Mouse (Mus musculus) ES-E14 (cell line): ENCODE measurements around the gene 6430571L13Rik. TPM values are rescaled to one million over a fixed set of nuclear protein-coding genes. Genes with fewer than 3 reads are reported as not detected.
A peak's percentile ranks its signal among the peaks of the same experiment; 100 is the strongest.

ENCODE experiments used
- DNase-seq: peaks from one replicate; pipeline ENCODE4 v3.0.0-alpha.2; 2013; ENCODE audit warnings: low read depth, low spot score
- H3K27ac ChIP-seq: 2 replicates; pipeline ENCODE4 v1.5.1; 2012; ENCODE audit warnings: low read depth, mild to moderate bottlenecking, low read length, moderate library complexity, mixed read lengths; ENCODE audit not compliant: poor library complexity, insufficient read depth, severe bottlenecking
- H3K36me3 ChIP-seq: 2 replicates; pipeline ENCODE4 v1.6.1; 2012; ENCODE audit warnings: mild to moderate bottlenecking, low read length, moderate library complexity, mixed read lengths; ENCODE audit not compliant: control insufficient read depth, poor library complexity, insufficient read depth, severe bottlenecking
- H3K4me1 ChIP-seq, 2 experiments: fragments of 150-350 bp in 1 of 2; sonication (generic) in 1 of 2; 2 replicates each; pipeline ENCODE4 v1.6.1; 2012; ENCODE audit warnings: low read length in 2 of 2, mild to moderate bottlenecking in 1 of 2, mixed read lengths in 1 of 2; ENCODE audit not compliant: control insufficient read depth in 2 of 2, insufficient read depth in 2 of 2, poor library complexity in 1 of 2
- H3K4me3 ChIP-seq, 2 experiments: fragments of 150-350 bp in 1 of 2; sonication (generic) in 1 of 2; 2 replicates each; pipeline ENCODE4 v1.5.1; 2012; ENCODE audit warnings: low read length in 2 of 2, low read depth in 1 of 2, mild to moderate bottlenecking in 1 of 2, mixed read lengths in 1 of 2; ENCODE audit not compliant: insufficient read depth in 1 of 2, poor library complexity in 1 of 2, severe bottlenecking in 1 of 2
- H3K9ac ChIP-seq: 2 replicates; pipeline ENCODE4 v1.6.1; 2012; ENCODE audit warnings: low read depth, mild to moderate bottlenecking, low read length, mixed read lengths; ENCODE audit not compliant: poor library complexity, insufficient read depth, severe bottlenecking
- H3K9me3 ChIP-seq: fragments of 150-350 bp; sonication (generic); 2 replicates; pipeline ENCODE4 v1.6.1; 2012; ENCODE audit warnings: low read depth, mild to moderate bottlenecking, low read length; ENCODE audit not compliant: control insufficient read depth, insufficient read depth
- CHD2 ChIP-seq: IDR thresholded peaks from 2 replicates; pipeline ENCODE4 v1.6.1; 2014; ENCODE audit warnings: mild to moderate bottlenecking, low read depth, low read length, inconsistent platforms
- HCFC1 ChIP-seq: IDR thresholded peaks from 2 replicates; pipeline ENCODE4 v1.6.1; 2012; ENCODE audit warnings: low read length, inconsistent platforms, borderline replicate concordance; ENCODE audit not compliant: insufficient read depth
- MAFK ChIP-seq: IDR thresholded peaks from 2 replicates; pipeline ENCODE4 v1.6.1; 2014; ENCODE audit warnings: mild to moderate bottlenecking, low read depth, low read length, inconsistent platforms; ENCODE audit not compliant: insufficient read depth
- ZC3H11A ChIP-seq: IDR thresholded peaks from 2 replicates; pipeline ENCODE4 v1.6.1; 2012; ENCODE audit warnings: low read depth, mild to moderate bottlenecking, inconsistent platforms, low read length, borderline replicate concordance
- ZNF384 ChIP-seq: IDR thresholded peaks from 2 replicates; pipeline ENCODE4 v1.6.1; 2012; ENCODE audit warnings: low read depth, low read length, inconsistent platforms
- in situ Hi-C, 2 experiments: fragments of 600-800 bp; cut with MboI; formaldehyde crosslinking; loops; one replicate each; pipeline ENCODE4 v1.15.1; 2025; ENCODE audit warnings: low sequenced_read_pairs in 2 of 2, inconsistent platforms in 1 of 2; ENCODE audit not compliant: unreplicated experiment in 2 of 2
- total RNA-seq: library from RNA; depleted of rRNA; stranded (reverse); fragments of 300-350 nt; gene quantifications from 2 replicates; pipeline ENCODE4 v1.2.3, GENCODE M21; 2012

6430571L13Rik gene
- total RNA-seq, 1 experiment, result 0.45 TPM

- Histone ChIP-seq H3K9me3 (no peaks in the 10 kb centered on the region), H3K36me3 (no peaks in the 10 kb centered on the region), H3K9ac (no peak overlapping the region), H3K4me1 (peaks cover 3 to 22% of the 10 kb centered on the region in 2 experiments; a peak in 3 of 4 replicates), H3K27ac (no peak overlapping the region), H3K4me3 (no peak overlapping the region)
- DNase-seq, result no peak
- TF ChIP-seq ZC3H11A (no peak), MAFK (no peak), ZNF384 (no peak), CHD2 (no peak), HCFC1 (no peak)
- in situ Hi-C loops, result loop anchor here in 1 of 2 experiments (10.0 kb wide), 1 partner anchor 145 kb away; no protein-coding TSS in a partner anchor
Observed at GRCm38 (mm10) chr9:107369270-107370105, 29.1 kb downstream of the 6430571L13Rik start.

- H3K27ac ChIP-seq, result no peak overlapping the region
- peaks cover 3 to 20% of the 10 kb centered on the region in 2 experiments; a peak in 3 of 4 replicates for H3K4me1 ChIP-seq
- H3K9me3 ChIP-seq, result no peaks in the 10 kb centered on the region
- no peak for DNase-seq
- H3K36me3 ChIP-seq, result no peaks in the 10 kb centered on the region
- in situ Hi-C loops, result no loop called here
- H3K9ac ChIP-seq, result no peak overlapping the region
- H3K4me3 ChIP-seq, result no peak overlapping the region
- no peak for TF ChIP-seq MAFK
- no peak for TF ChIP-seq ZC3H11A
- TF ChIP-seq HCFC1, result no peak
- no peak for TF ChIP-seq ZNF384
Observed at GRCm38 (mm10) chr9:107370106-107370463, 29.7 kb downstream of the 6430571L13Rik start.

GRCm38 (mm10) chr9:107372441-107372840 lies 32.0 kb downstream of the 6430571L13Rik start:
- DNase-seq, result no peak
- in situ Hi-C loops, result no loop called here
- Histone ChIP-seq H3K36me3 (no peaks in the 10 kb centered on the region), H3K27ac (no peak overlapping the region), H3K9ac (no peak overlapping the region), H3K4me1 (peaks cover 3 to 18% of the 10 kb centered on the region in 2 experiments; a peak in 3 of 4 replicates), H3K4me3 (no peak overlapping the region), H3K9me3 (no peaks in the 10 kb centered on the region)
- TF ChIP-seq ZNF384 (no peak), HCFC1 (no peak), CHD2 (no peak), ZC3H11A (no peak), MAFK (no peak)

- H3K9me3 ChIP-seq, result no peaks in the 10 kb centered on the region
- in situ Hi-C loops, result no loop called here
- DNase-seq, result peak; percentile 97
Observed at GRCm38 (mm10) chr9:107374623-107375022, 34.2 kb downstream of the 6430571L13Rik start.

More at GRCm38 (mm10) chr9:107374623-107375022, 34.2 kb downstream of the 6430571L13Rik start:
- H3K36me3 ChIP-seq, result no peaks in the 10 kb centered on the region
- TF ChIP-seq ZNF384, result no peak
- peak; percentile 41; the same call in 1 of the 2 replicates for TF ChIP-seq MAFK
- TF ChIP-seq CHD2, result 0 out of 2 replicates have a peak, but pooled peaks have one; percentile 43
- peak overlapping the region in 1 of 2 experiments; percentile 46; a peak in 3 of 4 replicates for H3K4me3 ChIP-seq
- H3K9ac ChIP-seq, result no peak overlapping the region
- no peak overlapping the region for H3K27ac ChIP-seq
- H3K4me1 ChIP-seq, result peaks cover 3 to 18% of the 10 kb centered on the region in 2 experiments; a peak in 3 of 4 replicates
